Mouse (Mus musculus) Muller cell, postnatal 12 days (primary cell): ENCODE data around the gene 4931428L18Rik.

Source experiments
- DNase-seq: peaks from one replicate; pipeline ENCODE4 v3.0.0-alpha.2; 2015; ENCODE audit errors: inconsistent ontology term

4931428L18Rik gene

GRCm38 (mm10) chr1:31152799-31153426 lies 69.6 kb downstream of the 4931428L18Rik start:
- DNase-seq: no peak

GRCm38 (mm10) chr1:31150546-31150945 lies 71.9 kb downstream of the 4931428L18Rik start:
- no peak for DNase-seq

GRCm38 (mm10) chr1:31149671-31150070 lies 72.8 kb downstream of the 4931428L18Rik start:
- DNase-seq: no peak

- DNase-seq: no peak
Observed at GRCm38 (mm10) chr1:31143571-31143970, 78.9 kb downstream of the 4931428L18Rik start.

- no peak for DNase-seq
Observed at GRCm38 (mm10) chr1:31142288-31143094, 80.0 kb downstream of the 4931428L18Rik start.

GRCm38 (mm10) chr1:31138387-31138786 lies 84.1 kb downstream of the 4931428L18Rik start:
- DNase-seq: no peak

GRCm38 (mm10) chr1:31113466-31113865 lies 109.0 kb downstream of the 4931428L18Rik start:
- DNase-seq: no peak

GRCm38 (mm10) chr1:31107961-31108360 lies 114.5 kb downstream of the 4931428L18Rik start:
- DNase-seq: no peak

GRCm38 (mm10) chr1:31102863-31103657 lies 119.4 kb downstream of the 4931428L18Rik start:
- DNase-seq: peak; percentile 81

- DNase-seq: no peak
Observed at GRCm38 (mm10) chr1:31102280-31102679, 120.2 kb downstream of the 4931428L18Rik start.

GRCm38 (mm10) chr1:31097208-31097607 lies 125.3 kb downstream of the 4931428L18Rik start:
- DNase-seq: no peak

GRCm38 (mm10) chr1:31096466-31096793 lies 126.1 kb downstream of the 4931428L18Rik start:
- no peak for DNase-seq

- DNase-seq: peak; percentile 60
Observed at GRCm38 (mm10) chr1:31095706-31096465, 126.6 kb downstream of the 4931428L18Rik start.

GRCm38 (mm10) chr1:31094792-31095191 lies 127.7 kb downstream of the 4931428L18Rik start:
- DNase-seq: peak; percentile 33

- DNase-seq: peak; percentile 34
Observed at GRCm38 (mm10) chr1:31093939-31094338, 128.5 kb downstream of the 4931428L18Rik start.

GRCm38 (mm10) chr1:31088686-31089085 lies 133.8 kb downstream of the 4931428L18Rik start:
- no peak for DNase-seq

GRCm38 (mm10) chr1:31072523-31073370 lies 149.7 kb downstream of the 4931428L18Rik start:
- no peak for DNase-seq

- no peak for DNase-seq
Observed at GRCm38 (mm10) chr1:31071209-31071608, 151.3 kb downstream of the 4931428L18Rik start.

- no peak for DNase-seq
Observed at GRCm38 (mm10) chr1:31064817-31065740, 157.4 kb downstream of the 4931428L18Rik start.

- DNase-seq: no peak
Observed at GRCm38 (mm10) chr1:31059806-31060205, 162.7 kb downstream of the 4931428L18Rik start.
